Mouse (Mus musculus) embryonic facial prominence, embryonic 14.5 days (tissue): ENCODE results near the gene Plekhb1. TPM values are rescaled to one million over a fixed set of nuclear protein-coding genes. Genes with fewer than 3 reads are reported as not detected.

Experiments used
- ATAC-seq: fragments of 200-750 bp; cut with Nextera tagmentation; 2 replicates; pipeline ENCODE4 v1.8.0; 2017; ENCODE audit warnings: low read depth, moderate number of reproducible peaks, moderate TSS enrichment
- DNase-seq: peaks from one replicate; pipeline ENCODE4 v3.0.0-alpha.2; 2015; ENCODE audit warnings: low spot score
- H3K27ac ChIP-seq: fragments of 300-500 bp; sonication (generic); replicated peaks from 2 replicates; pipeline ENCODE4 v1.5.1; 2014; ENCODE audit warnings: low read depth, mild to moderate bottlenecking, low read length, moderate library complexity
- H3K27me3 ChIP-seq: fragments of 300-500 bp; sonication (generic); replicated peaks from 2 replicates; pipeline ENCODE4 v1.6.1; 2014; ENCODE audit warnings: low read length; ENCODE audit not compliant: control insufficient read depth, insufficient read depth
- H3K36me3 ChIP-seq: fragments of 300-500 bp; sonication (generic); 2 replicates; pipeline ENCODE4 v1.6.1; 2014; ENCODE audit warnings: low read length, mixed read lengths; ENCODE audit not compliant: control insufficient read depth, insufficient read depth
- H3K4me1 ChIP-seq: fragments of 300-500 bp; sonication (generic); 2 replicates; pipeline ENCODE4 v1.6.1; 2014; ENCODE audit warnings: antibody characterized with exemption, low read length; ENCODE audit not compliant: control insufficient read depth, insufficient read depth
- H3K4me2 ChIP-seq: fragments of 300-500 bp; sonication (generic); 2 replicates; pipeline ENCODE4 v1.6.1; 2014; ENCODE audit warnings: low read depth, mild to moderate bottlenecking, low read length, moderate library complexity, mixed read lengths
- H3K4me3 ChIP-seq: fragments of 300-500 bp; sonication (generic); 2 replicates; pipeline ENCODE4 v1.5.1; 2014; ENCODE audit warnings: low read depth, mild to moderate bottlenecking, low read length
- H3K9ac ChIP-seq: fragments of 300-500 bp; sonication (generic); 2 replicates; pipeline ENCODE4 v1.6.1; 2014; ENCODE audit warnings: low read depth, mild to moderate bottlenecking, low read length, moderate library complexity, mixed read lengths
- H3K9me3 ChIP-seq: fragments of 300-500 bp; sonication (generic); 2 replicates; pipeline ENCODE4 v1.6.1; 2016; ENCODE audit warnings: low read length; ENCODE audit not compliant: control insufficient read depth
- WGBS: fragments of 180-500 bp; shearing (Covaris S2); extraction: QIAGEN DNeasy Blood & Tissue Kit; methylation state at CpG from one replicate; pipeline ENCODE4 v1.1.7; 2014; 5-methylcytosine and 5-hydroxymethylcytosine counted together
- polyA plus RNA-seq: library from polyadenylated mRNA; unstranded; fragments of >200 nt; fragmentation: Nextera tagmentation; extraction: Ambion mirVana; gene quantifications from 2 replicates; pipeline ENCODE4 v1.2.1, GENCODE M21; 2014

The Plekhb1 gene
- 12.3 and 12.6 TPM in 2 replicates for polyA plus RNA-seq

DNA sequence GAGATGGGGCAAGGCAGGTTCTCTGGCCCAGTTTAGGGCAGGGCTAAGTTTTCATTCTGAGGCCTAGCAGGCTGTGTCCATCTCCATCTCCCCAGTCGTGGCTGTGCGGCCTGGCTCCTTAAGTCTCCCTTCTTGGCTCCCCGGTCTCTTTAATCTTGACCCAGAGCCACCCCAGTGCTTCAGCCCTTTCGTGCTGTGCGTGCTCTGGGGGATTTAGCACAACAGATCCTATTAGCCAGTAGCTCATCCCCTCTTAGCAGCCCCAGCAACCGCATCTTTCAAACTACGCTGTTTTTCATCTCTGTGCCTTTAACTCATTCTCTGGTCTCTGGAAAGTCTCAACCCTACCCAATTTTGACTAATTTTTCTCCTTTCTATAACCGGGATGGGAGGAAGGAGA is at the start of gene Plekhb1:
Plekhb1 (minus strand) TSS at position 184 of the 400 bp plus-strand sequence.
- Histone ChIP-seq H3K27ac (peak within 1 kb of the TSS; percentile 40; the same call in 1 of the 2 replicates), H3K36me3 (no peaks in the 10 kb centered on the region), H3K27me3 (no peaks in the 10 kb centered on the region), H3K9ac (0 out of 2 replicates have a peak within 1 kb of the TSS, but pooled peaks have one; percentile 20), H3K4me2 (peak within 1 kb of the TSS; percentile 39), H3K4me1 (peaks cover 5% of the 10 kb centered on the region; the same call in 1 of the 2 replicates), H3K4me3 (no peak within 1 kb of the TSS), H3K9me3 (no peaks in the 10 kb centered on the region)
- ATAC-seq = no peak
- 70% methylated on average over 8 of the region's 8 CpGs for WGBS
- no peak for DNase-seq

- peak; percentile 12 for ATAC-seq
Observed at GRCm38 (mm10) chr7:100706883-100707480, 44.8 kb upstream of the Plekhb1 start.

GRCm38 (mm10) chr7:100706143-100706841 is 44.1 kb upstream of the Plekhb1 start, which contains the start of gene Fam168a:
Gene Fam168a, plus strand, starts transcription at chr7:100706635.
- H3K9me3 ChIP-seq = no peaks in the 10 kb centered on the region
- no peaks in the 10 kb centered on the region for H3K27me3 ChIP-seq
- 0% methylated on average over 16 of the region's 37 CpGs for WGBS
- peak within 1 kb of the TSS; percentile 84 for H3K9ac ChIP-seq
- peak within 1 kb of the TSS; percentile 87 for H3K4me2 ChIP-seq
- peaks cover 15% of the 10 kb centered on the region for H3K4me1 ChIP-seq
- no peaks in the 10 kb centered on the region for H3K36me3 ChIP-seq
- H3K27ac ChIP-seq = peak within 1 kb of the TSS; percentile 96
- peak within 1 kb of the TSS; percentile 74 for H3K4me3 ChIP-seq
- ATAC-seq = peak; percentile 98
- DNase-seq = peak; percentile 98

More at GRCm38 (mm10) chr7:100706883-100707480, 44.8 kb upstream of the Plekhb1 start:
- Histone ChIP-seq H3K27ac (peak overlapping the region; percentile 96), H3K27me3 (no peaks in the 10 kb centered on the region), H3K9ac (peak overlapping the region; percentile 84), H3K4me1 (peaks cover 15% of the 10 kb centered on the region), H3K9me3 (no peaks in the 10 kb centered on the region), H3K4me2 (peak overlapping the region; percentile 87), H3K36me3 (no peaks in the 10 kb centered on the region), H3K4me3 (peak overlapping the region; percentile 74)
- DNase-seq = no peak
- 1% methylated on average over 18 of the region's 23 CpGs for WGBS

DNA sequence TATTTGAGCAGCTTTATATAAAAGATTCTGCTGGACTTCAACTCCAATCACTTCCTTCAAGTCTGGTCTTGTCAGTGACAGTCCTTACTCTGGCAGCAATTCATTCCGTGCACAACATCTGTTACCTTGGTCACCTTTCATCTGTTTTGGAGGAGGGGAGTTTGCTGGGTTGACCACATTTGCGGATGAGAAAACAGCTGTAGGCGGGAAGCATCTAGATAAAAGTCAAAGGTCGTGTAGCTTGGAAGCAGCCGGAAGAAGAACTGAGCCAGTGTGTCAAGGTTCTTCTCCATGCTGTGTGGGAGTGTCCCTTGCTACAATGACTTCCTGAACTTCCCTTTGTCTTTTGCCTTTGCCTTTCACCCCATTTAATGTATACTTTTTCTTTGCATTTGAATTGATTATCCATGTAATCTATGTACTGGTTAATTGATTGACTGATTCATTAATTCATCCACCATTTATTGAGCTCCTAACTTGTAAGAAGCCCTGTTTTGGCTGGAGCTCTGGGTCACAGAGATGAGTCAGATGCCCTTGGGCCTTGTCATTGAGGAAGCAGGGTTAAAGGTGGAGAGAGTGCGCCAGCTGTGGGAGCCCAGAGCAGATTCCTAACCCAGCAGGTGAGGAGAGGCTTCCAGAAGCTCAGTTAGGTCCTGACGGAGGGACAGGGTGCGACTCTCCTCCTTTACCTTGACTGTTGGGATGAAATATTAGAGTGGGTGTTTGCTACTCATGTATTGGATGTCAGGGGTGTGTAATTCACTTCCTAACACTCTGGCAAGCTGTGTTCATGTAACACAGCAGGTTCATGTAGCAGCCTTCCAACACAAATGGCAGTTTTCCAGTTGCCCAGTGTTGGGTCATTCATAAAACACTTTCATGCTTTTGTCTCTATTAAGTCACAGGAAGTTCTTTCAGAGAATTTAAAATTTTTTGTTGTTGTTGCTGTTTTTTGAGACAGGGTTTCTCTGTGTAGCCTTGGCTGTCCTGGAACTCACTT is 37.9 kb upstream of the Plekhb1 start:
- Histone ChIP-seq H3K27ac (no peak overlapping the region), H3K27me3 (no peaks in the 10 kb centered on the region), H3K4me2 (no peak overlapping the region), H3K9me3 (no peaks in the 10 kb centered on the region), H3K9ac (no peak overlapping the region), H3K4me3 (no peak overlapping the region), H3K4me1 (no peaks in the 10 kb centered on the region), H3K36me3 (no peaks in the 10 kb centered on the region)
- ATAC-seq (no peak), DNase-seq (no peak)
- 32% methylated on average over 8 of the region's 8 CpGs for WGBS

- 68% methylated on average over 8 of the region's 8 CpGs for WGBS
- ATAC-seq = no peak
- no peak overlapping the region for H3K27ac ChIP-seq
- H3K4me3 ChIP-seq = no peak overlapping the region
- no peak overlapping the region for H3K4me2 ChIP-seq
- no peak for DNase-seq
- H3K9me3 ChIP-seq = no peaks in the 10 kb centered on the region
- H3K4me1 ChIP-seq = no peaks in the 10 kb centered on the region
- no peaks in the 10 kb centered on the region for H3K36me3 ChIP-seq
- no peak overlapping the region for H3K9ac ChIP-seq
- H3K27me3 ChIP-seq = no peaks in the 10 kb centered on the region
Observed at GRCm38 (mm10) chr7:100693199-100693598, 31.0 kb upstream of the Plekhb1 start.

- DNase-seq (peak; percentile 23), ATAC-seq (no peak)
- Histone ChIP-seq H3K4me2 (no peak overlapping the region), H3K27ac (no peak overlapping the region), H3K36me3 (no peaks in the 10 kb centered on the region), H3K27me3 (no peaks in the 10 kb centered on the region), H3K4me1 (no peaks in the 10 kb centered on the region), H3K9me3 (no peaks in the 10 kb centered on the region), H3K9ac (no peak overlapping the region), H3K4me3 (no peak overlapping the region)
- WGBS = 69% methylated on average over 7 of the region's 7 CpGs
Observed at GRCm38 (mm10) chr7:100688471-100688870, 26.3 kb upstream of the Plekhb1 start.

DNA sequence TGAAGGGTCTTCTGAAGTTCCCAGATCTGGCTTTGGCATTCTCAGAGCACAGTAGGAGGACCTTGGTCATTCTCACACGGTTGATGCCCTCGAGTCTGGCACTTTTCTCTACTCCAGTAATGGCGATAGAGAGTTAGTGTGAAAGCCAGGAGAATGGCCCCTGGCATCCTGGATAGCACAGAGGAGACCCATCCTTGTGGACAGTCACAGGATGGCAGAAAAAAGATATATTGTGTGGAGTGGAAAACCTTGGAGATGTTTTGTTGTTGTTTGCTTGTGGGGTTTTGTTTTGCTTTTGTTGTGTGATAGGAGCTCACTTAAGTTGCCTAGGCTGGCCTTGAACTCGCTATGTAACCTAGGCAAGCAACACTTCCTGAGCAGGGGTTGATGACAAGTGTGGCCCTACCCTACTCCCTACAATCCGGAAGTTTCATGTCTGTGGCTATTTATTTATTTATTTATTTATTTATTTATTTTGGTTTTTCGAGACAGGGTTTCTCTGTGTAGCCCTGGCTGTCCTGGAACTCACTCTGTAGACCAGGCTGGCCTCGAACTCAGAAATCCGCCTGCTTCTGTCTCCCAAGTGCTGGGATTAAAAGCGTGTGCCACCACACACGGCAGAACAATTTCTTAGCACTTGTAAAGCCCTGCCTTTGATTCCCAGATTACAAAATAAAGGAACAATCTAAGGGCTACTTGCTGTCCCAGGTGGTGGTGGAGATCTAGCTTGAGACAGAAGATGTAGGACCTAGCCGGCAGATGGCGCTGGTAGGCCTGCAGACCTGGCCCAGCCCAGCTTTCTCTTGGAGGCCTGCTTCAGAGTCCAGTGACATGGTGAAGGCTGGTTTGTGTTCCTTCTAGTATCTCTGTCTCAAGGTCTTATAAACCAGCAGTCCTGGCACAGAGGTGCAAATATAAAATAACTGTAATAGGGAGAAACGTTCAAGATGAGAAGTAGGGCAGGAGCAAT is 23.1 kb upstream of the Plekhb1 start:
- Histone ChIP-seq H3K4me1 (no peaks in the 10 kb centered on the region), H3K9me3 (no peaks in the 10 kb centered on the region), H3K27ac (no peak overlapping the region), H3K4me3 (no peak overlapping the region), H3K9ac (no peak overlapping the region), H3K27me3 (no peaks in the 10 kb centered on the region), H3K36me3 (no peaks in the 10 kb centered on the region), H3K4me2 (no peak overlapping the region)
- peak; percentile 85 for ATAC-seq
- WGBS = 36% methylated on average over 13 of the region's 13 CpGs
- DNase-seq = peak; percentile 82
